Mouse (Mus musculus) cortical plate, adult 2 months (tissue): ENCODE data around the gene Slc2a10.

ENCODE experiments used
- CTCF ChIP-seq: fragments of 200-500 bp; IDR thresholded peaks from 2 replicates; pipeline ENCODE4 v1.5.1; 2011; ENCODE audit warnings: mild to moderate bottlenecking, control low read depth, low read length; ENCODE audit not compliant: insufficient read depth; ENCODE audit errors: extremely low read depth
- POLR2A ChIP-seq: fragments of 200-500 bp; IDR thresholded peaks from 2 replicates; pipeline ENCODE4 v1.6.1; 2011; ENCODE audit warnings: mild to moderate bottlenecking, low read length, control low read depth; ENCODE audit not compliant: insufficient read depth; ENCODE audit errors: extremely low read depth

DNA sequence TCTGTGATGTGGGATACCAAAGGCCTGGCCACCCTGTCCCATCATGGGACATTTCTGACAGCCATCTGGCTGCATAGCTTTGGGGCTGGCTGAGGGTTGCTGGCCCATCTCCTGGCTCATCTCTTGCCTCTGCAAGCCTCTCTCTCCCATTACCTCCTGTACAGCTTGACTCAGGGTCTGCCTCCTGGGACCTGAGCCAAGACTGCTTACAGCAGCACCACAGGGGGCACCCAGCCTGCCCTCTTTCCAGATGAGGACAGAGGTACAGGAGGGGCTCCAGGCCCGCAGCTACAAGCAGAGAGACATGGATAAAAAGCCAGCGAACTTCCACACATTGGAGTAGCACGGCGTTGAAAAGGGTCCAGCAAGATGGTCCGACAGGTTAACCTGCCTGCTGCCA is 17.2 kb upstream of the Slc2a10 start:
- TF ChIP-seq CTCF = no peak
- TF ChIP-seq POLR2A = no peak
